Mouse (Mus musculus) left cerebral cortex, adult 9 months (tissue): ENCODE measurements around the gene Myo3b.
A peak's percentile ranks its signal among the peaks of the same experiment; 100 is the strongest.

Source experiments
- DNase-seq, 2 experiments: peaks; one replicate each; pipeline ENCODE4 v3.0.0; 2022; ENCODE audit warnings: low spot score in 2 of 2

Myo3b gene

GRCm38 (mm10) chr2:70065729-70066300 lies 26.9 kb downstream of the Myo3b start:
- DNase-seq, result no peak

GRCm38 (mm10) chr2:70066338-70067022 lies 27.6 kb downstream of the Myo3b start:
- no peak for DNase-seq

DNA sequence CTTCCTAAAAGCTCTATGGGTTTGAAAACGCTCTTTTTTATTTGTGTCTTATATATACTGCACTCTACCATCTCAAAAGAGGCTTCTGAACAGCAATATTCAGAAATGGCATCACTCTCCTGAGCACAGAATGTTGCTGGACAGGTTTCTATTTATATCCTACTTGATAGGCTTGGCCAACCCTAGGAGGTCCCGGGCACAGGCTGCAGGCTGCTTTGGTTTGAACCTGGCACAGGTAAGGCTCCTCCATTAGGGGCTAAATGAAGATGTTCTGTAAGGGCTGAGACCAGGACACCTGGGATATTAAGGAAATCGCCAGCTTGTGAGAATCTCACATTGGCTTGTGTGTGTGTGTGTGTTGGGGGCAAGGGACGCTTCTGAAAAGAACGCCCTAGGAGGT lies 30.9 kb downstream of the Myo3b start:
- DNase-seq, result no peak

DNA sequence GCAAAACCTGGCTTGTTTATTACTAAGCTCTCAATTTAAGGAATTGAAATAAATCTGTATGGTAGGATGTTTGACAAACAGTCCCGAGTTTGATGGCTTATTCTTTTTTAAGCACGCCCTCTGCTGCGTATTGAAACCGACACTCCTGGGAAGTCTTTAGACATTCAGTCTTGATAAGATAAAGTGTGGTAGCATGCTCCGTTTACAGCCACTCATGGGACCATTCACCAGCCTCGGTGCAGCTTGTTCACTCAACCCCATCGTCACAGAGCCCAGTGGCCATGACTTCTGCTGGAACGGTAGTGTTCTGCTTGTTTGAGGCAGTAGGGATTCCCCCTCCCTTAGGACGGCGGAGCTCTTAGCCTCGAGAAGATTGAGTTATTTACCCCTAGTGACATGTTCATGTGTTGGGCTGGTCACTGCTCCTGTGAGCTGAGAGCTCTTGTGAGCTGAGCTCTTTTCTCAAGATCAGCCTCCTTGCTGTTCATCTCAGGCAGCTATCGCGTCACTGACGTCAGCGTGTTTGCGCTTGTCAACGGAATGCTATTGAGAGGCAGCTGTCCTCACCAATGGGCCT lies 44.6 kb downstream of the Myo3b start:
- no peak for DNase-seq

GRCm38 (mm10) chr2:70091261-70091660 lies 52.3 kb downstream of the Myo3b start:
- no peak for DNase-seq

- DNase-seq, result no peak
These were observed 53.0 kb downstream of the Myo3b start for GRCm38 (mm10) chr2:70091801-70092522.

- DNase-seq, result no peak
These were observed 53.7 kb downstream of the Myo3b start for GRCm38 (mm10) chr2:70092665-70093064.

- DNase-seq, result no peak
These were observed 55.5 kb downstream of the Myo3b start for GRCm38 (mm10) chr2:70094446-70094845.

DNA sequence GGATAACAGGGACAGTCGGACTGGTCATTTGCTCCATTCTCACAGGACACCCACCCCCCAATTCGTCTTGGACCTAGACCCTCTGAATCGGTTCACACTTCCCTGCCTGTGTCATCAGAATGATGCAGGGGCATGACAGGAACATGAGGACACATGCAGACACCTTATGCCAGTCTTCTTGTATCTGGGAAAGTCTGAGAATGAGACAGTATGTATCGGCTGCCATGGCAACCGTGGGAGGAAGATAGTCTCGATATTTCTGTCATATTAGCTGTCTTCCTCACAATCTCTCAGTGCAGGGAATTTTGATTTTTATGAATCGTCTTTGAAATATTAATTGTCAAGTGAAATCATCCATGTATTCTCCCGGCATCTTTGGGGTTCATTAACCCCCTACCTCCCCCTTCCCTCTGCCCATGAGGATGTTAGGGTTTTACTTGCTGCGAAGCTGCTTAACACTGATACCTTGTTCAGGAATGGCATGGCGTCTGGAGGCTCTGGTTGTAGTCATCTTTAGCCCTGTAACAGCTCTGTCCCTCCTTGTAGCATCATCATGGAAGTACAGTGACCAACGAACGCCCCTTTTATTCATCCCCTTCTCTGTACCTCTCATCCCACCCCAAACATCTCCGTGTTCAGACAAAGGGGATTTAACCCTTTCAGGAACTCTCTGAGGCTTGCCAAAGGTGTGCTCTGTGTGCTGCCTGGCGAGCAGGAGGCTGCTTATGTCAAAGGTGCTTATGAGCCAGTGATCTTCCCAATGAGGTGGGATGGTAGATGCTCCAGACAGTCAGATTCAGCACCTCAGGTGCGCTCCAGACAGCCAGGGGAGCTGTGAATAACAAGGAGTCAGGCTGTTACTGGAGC lies 58.5 kb downstream of the Myo3b start:
- peak; percentile 58 to 60 for DNase-seq

DNA sequence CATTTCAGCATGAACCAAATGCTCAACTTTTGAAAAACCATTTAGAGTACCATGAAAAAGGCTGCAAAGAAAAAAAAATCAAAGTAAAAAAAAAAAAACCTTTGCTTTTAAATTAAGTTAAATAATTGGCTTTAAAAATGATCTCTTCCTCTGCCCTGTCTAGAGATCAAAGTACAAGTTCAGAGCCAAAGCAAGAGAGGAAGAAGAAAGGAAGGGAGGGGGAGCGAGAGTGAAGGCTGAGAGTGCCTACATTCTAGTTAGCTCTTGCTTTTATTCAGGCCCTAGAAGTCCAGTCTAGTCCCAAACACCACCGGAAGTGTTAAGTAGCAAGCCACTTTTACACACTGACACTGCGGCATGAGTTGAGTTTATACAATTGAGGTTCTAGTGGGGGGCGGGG lies 60.5 kb downstream of the Myo3b start:
- no peak for DNase-seq

DNA sequence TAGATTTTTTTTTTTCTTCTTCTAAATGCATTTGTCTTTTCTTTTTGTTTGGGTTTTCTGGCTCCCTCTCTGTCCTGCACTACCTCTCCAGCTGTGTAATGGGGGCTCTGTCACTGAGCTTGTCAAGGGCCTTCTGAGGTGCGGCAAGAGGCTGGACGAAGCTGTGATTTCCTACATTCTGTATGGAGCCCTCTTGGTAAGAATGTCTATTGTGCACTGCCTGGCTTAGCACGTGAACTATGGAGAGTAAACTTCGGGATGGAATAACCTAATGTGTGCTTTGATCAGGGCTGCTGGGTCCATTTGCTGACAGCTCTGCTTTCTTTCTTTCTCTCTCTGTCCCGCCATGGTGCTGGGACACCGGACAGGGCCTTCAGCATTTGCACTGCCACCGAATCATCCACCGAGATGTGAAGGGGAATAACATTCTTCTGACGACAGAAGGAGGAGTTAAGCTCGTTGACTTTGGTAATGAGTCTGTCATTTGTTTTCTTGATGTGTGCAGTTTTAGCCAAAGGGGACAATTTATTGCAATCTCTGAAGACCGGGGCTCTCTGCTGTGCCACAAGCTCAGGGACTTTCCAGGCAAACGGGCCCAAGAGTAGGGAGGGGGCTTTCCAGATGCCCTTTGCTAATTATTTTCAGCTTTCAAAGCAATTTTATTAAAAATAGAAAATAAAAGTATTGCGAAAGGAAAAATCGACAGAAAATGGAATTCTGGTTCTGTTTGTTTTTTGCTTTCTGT lies 66.5 kb downstream of the Myo3b start:
- DNase-seq, result no peak

DNA sequence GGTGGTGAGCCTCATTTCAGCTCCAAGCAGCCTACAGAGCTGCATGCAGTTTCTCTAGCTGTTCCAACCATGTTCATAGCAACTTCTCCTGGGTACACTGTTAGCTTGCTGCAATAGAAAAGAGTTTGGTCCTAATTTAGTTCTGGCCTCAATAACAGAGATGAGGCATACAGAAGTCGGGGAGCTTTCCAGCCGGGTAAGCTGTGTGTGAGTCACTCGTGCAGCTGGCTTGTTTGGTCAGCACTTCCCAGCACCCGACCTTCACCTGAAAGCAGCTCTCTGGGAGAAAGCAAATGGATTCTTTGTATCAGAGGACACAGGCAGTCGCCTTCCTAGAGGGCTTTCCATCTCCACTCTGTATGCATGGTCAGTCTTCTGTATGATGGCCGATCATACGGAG lies 70.1 kb downstream of the Myo3b start:
- no peak for DNase-seq

DNA sequence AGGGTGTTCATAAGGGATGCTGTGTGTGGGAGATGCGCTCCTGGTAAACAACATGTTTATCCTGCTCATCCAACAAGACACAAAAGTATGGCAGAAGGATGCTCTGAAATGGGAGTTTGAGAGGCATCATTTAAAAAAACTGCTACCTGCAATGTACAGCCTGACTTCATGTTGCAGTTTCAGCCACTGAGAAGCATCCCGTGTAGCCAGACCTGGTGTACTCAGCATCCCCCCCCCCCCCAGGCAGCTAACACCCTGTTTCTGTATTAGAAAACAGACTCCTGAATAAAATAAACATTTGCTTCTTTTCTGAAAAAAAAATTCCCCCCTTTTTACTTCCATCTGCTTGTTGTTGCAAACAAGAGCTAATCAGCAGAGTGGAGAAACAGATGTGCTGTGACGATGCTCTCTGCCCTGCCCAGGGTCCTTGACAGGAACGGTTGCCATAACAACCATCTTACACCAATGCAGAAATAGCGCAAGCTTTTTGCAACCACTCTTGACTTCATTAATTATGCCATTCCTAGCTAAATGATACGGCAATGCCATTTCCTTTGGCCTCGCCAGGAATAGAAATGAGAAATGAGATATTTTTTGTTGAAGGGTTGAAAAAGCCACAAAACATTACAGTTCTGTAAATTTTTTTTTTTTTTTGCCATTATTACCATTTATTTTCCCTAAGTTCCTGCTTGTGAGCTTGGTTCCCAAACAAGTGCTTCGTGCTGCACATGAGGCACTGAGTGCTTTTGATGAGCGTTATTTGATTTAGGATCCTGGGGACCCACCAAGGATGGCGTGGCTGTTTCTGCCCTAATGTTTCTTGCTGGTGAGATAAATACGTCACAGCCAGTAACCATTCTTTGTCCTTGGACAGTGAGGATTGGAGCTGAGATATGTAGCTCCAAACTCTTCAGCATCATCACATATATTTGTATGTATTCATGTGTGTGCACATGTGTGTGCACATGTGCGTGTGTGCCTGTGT lies 75.2 kb downstream of the Myo3b start:
- DNase-seq, result no peak

- no peak for DNase-seq
These were observed 79.7 kb downstream of the Myo3b start for GRCm38 (mm10) chr2:70118376-70119264.

GRCm38 (mm10) chr2:70119265-70119663 lies 80.3 kb downstream of the Myo3b start:
- DNase-seq, result no peak

- no peak for DNase-seq
These were observed 87.4 kb downstream of the Myo3b start for GRCm38 (mm10) chr2:70126330-70126729.

GRCm38 (mm10) chr2:70126783-70127182 lies 87.9 kb downstream of the Myo3b start:
- DNase-seq, result peak; percentile 69 to 90

DNA sequence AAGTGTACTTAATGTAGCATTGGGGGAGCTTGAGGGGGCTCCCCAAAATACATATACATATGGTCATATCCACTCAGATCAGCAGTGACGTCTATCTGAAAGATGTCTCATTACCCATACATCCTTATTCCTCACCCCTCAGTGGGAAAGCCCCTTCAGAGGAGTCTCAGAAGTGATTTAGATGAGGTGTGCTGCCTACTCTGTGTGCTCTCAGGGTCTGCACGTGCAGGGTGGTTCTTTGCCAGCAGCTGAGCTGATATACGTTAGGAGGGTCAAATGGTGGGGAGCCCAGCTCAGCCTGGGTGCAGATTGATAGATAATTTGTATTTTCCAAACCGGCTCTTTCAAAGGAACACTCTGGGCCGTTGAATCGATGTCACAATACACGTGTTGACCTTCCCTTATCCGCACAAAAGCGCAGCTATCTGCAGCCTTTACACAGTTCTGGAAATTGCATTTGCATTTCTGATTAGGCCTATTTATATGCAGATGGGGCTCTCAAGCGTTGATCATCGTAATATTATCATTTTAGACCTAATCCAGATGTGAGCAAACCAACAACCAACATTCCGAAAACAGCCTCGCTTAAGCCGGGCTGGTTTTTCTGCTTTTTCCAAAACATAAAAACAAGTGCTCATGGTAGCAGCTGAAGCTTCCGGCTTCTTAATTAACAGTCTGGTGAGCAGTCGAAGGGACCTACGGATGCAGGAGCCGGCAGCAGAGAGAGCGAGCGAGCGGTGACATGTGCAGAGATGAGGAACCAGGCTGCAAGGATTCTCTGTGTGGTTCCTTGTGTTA lies 88.6 kb downstream of the Myo3b start:
- DNase-seq, result peak in 1 of 2 experiments; percentile 44
